Mouse (Mus musculus): ENCODE results near the gene Rnf123.

Gene Rnf123

DNA sequence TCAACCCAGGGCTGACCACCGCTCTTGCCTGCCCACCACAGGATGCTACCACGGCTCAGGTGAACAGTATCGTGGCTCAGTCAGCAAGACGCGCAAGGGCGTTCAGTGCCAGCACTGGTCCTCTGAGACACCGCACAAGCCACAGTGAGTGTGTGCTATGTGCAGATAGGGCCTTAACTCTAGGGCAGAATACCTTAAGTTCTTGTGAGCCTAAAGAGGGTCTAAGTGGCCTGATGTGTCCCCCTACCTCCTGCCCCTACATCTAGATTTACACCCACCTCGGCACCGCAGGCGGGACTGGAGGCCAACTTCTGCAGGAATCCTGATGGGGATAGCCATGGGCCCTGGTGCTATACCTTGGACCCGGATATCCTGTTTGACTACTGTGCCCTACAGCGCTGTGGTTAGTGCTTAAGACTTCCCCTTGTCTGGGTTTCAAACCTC lies at the start of gene Rnf123:
Rnf123 (minus strand) TSS at position 359 of the 444 bp plus-strand sequence.
- no peak for DNase-seq

DNA sequence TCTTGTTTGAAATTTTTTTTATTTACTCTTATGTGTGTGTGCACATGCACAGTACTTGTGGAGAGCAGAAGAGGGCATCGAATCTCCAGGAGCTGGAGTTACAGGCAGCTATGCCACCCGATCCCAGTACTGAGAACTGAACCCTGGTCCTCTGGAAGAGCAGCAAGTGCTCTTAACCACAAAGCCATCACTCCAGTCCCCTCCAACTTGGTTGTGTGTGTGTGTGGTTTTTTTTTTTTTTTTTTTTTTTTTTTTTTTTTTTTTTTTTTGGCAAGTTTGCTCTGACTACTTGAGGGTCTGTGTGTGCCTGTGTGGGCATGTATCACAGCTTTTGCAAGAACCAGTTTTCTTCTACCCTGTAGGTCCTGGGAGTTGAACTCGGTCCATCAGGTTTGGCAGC lies 49.2 kb upstream of the Rnf123 start:
- no peak for DNase-seq

DNA sequence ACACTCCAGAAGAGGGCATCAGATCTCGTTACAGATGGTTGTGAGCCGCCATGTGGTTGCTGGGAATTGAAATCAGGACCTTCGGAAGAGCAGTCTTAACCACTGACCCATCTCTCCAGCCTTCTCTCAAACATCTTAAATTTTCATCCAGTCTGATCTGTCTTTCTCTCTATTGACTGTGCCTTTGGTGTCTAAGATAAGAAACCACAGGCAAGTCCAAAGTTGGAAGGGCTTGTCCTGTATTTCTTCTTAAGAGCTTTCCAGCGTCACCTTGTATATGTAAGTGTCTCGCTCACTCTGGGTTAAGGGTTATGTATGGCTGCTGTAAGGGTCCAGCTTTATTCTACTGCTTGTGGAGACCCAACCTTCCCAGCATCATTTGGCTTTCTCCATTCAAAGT lies 48.4 kb upstream of the Rnf123 start:
- DNase-seq: no peak

DNA sequence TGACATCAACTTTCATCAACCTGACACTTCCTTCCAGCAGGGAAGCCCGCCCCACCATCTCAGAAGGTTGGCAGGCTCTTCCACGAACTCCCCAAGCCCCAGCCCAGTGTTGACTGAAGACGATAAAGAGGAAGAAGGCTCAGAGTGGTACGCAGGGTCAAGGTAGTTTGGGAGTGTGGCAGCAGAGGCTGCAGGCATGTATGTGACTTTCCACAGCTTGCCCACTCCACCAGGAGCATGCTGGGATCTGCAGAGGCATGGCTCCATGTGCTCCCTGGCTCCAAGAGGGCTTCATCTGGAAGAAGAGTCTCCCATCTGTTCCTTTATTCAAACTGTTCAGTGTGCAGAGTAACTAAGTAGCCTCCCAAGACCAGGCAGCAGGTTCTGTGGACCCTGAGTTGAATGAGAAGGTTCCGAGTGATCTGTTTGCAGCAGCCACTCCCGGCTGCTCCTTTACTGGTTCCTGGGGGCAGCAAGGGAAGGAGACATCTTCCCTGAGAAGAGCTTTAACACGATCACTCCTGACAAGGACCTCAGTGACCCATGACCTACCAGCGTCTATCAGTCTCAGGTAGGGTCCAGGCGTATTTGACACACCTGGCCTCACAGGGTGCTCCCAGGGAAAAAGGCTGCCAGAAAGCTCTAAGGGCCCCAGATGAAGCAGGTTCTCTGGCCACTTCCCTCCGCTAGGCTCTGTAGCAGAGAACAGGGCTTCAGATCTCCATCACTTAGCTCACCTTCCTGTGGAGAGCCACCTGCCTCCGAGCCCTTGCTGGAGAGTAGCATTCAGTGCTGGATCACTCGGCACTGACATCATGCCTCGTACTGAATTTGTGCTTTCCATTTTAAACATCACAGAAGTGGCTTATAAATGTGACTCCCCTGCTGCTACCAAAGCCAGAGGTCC lies 46.1 kb upstream of the Rnf123 start:
- DNase-seq: no peak

DNA sequence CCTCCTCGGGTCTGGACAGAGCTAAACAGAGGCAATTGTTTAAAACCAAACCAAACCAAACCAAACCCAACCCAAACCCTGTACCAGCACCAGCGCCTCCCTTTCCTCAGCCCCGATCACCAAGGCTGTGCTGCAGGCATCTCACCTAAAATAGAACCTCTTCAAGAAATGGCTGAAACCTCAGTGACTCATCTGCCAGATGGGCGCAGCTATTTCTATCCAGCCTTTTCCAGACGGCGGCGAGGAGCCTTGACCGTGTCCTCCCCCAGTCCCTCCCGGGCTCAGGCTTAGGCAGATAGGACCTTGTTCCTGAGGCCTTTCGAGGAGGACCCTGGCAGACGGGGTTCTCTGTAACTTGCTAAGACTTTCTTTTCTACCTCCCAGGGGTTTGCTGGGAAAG lies 45.1 kb upstream of the Rnf123 start:
- no peak for DNase-seq

DNA sequence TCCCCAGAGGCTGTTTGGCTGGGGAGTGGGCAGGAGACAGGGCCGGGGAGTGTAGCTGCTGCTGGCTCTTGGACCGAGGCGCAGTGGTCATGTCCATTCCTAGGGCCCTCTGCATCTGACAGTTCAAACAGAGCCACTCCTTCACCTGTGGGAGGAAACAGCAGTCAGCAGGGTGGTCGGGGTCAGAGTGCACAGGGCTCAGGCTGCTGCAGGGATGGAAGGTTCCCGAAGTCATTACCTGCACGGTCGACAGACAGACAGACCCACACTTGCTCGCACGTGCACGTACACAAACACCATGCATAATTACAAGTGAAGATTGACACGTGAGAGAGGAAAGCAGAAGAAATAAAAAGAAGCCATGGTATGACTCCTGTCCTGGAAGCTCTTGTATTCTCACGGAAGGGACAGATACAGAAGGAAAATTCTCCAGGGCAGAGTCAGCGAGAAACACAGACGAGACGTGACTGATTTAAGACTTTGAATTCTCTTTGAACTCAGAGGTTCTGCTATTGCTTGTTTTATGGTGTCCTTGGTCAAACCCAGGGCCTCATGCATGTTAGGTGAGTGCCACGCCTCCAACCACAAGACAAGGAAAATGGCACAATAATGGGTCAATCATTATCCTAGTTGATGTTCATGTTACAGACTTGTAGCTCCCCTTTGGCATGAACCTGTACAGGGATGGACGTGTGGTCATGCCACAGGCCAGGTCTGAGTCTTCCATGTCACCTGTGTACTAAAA lies 43.5 kb upstream of the Rnf123 start:
- DNase-seq: no peak

DNA sequence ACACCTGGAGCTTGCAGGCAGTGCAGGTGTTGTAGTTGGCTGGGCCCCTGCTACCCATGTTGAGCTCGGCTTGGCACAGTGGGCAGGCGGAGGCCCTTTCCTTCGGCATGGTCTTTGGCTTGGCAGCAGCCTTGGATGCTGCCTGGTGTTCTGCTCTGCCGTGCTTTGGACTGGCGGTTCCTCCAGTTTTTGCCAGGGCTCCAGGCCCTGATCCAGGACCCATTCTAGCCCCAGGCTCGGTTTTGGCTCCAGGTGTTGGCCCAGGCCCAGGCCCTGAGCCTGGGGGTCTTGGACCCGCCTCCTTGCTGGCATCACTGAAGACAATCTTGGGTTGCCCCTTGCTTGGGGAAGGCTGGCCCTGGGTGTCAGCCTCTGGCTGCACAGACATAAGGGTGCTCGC lies 42.6 kb upstream of the Rnf123 start:
- DNase-seq: no peak

DNA sequence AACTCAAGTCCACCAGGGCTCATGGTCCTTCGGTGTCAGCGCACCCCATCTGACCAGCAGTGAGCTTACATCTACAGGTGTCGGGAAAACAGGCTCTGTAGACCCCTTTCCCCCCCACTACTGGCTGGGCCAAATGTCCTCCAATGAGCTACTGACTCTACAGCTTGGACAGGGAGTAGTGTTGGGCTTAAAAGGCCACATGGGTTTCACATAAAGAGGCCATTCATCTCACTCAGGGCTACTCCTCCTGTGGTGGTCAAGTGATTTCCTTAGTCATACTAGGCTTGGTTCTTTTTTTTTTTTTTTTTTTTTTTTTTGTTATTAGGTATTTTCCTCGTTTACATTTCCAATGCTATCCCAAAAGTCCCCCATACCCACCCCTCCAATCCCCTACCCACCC lies 40.8 kb upstream of the Rnf123 start:
- no peak for DNase-seq

DNA sequence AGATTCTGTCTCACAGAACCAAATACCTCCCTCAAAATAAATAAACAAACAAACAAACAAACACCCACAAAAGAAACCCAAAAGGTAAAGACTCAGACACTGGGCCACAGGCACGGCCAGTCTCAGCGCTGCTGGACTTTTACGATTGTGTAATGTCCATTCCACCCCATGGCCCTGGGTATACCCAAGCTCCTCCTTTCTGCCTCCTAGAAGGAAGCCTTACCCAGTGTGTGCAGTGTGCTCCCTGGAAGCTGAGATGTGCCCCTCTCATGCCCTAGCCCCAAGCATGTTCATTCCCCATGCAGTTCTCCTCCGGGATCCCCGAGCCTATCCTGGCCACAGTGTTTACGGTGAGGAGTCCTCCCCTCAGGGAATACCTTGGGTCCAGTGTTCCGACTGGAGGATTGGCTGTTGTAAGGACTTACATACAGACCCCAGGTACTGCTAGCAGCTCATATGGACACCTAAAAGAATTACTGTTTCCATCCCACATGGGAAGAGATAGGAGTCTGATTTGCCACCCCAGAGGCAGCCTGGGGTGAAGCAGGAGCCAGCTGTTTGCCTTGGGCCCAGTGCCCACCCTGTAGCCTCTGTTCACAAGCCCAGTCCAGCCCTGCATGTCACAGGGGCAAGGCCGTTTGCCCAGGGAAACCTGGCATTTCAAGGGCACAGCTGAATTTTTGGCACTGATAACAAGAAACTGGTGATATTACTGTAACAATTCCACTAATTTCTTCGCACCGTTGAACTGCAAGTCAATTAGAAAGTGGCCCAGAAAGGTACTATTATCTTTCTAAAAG lies 38.2 kb upstream of the Rnf123 start:
- DNase-seq: no peak

DNA sequence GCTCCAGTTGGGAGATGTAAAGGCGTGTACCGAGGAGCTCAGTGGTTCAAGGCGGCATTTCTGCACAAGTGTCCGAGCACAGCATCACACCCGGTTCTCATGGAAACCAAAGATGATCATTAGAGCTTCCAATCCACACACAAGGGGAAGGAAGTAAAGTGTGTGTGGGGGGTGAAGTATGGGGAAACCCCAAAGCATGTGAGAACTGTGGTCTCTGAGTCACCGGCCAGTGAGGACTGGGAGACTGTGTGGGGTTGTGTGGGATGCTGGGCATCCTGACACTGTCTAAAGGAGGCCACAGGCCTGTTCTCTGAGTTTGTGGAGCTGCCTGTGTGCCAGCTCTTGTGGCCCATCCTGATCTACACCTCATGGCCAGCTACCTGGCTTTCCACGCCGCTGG lies 37.5 kb upstream of the Rnf123 start:
- DNase-seq: no peak

DNA sequence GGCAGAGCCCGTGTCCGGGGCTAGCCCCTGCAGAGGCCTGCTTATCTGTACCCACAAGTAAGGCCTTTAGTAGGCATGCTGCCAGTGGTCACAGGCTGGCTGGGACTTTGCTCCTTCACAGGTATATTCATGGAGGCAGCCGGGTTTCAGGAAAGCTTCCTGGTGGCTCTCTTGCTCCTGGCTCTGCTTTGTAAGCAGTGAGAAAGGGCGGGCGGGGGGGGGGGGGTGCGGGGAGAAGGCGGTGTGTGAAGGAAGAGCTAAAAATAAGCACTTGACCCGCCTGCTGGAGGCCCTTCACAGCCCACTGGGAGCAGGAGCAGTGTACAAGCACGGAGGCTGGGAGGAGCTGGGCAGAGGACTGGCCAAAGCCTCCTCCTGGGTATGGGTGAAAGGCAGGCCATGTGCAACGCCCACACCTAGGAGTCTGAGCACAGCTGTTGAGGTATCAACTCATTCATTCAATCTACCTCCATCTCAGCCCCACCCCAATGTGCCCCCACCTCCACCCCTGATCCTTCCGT lies 36.8 kb upstream of the Rnf123 start:
- peak; percentile 73 for DNase-seq

DNA sequence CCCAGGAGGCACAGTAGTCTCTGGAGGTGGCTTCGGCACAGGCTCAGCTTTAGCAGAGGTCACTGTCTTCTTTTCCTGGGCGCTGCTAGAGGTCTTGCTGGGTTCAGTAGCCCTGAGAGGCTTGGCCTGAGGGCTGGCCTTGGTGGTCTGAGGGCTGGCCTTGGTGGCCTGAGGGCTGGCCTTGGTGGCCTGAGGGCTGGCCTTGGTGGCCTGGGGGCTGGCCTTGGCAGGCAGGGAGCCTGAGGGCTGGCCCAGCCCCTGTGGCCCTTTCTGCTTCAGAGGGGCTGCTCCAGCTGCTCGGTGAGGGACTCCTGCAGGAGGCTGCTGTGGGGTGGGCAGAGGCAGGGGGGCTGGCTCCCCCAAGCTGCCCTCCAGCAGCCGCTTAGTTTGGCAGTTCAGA lies 34.0 kb upstream of the Rnf123 start:
- DNase-seq: no peak

DNA sequence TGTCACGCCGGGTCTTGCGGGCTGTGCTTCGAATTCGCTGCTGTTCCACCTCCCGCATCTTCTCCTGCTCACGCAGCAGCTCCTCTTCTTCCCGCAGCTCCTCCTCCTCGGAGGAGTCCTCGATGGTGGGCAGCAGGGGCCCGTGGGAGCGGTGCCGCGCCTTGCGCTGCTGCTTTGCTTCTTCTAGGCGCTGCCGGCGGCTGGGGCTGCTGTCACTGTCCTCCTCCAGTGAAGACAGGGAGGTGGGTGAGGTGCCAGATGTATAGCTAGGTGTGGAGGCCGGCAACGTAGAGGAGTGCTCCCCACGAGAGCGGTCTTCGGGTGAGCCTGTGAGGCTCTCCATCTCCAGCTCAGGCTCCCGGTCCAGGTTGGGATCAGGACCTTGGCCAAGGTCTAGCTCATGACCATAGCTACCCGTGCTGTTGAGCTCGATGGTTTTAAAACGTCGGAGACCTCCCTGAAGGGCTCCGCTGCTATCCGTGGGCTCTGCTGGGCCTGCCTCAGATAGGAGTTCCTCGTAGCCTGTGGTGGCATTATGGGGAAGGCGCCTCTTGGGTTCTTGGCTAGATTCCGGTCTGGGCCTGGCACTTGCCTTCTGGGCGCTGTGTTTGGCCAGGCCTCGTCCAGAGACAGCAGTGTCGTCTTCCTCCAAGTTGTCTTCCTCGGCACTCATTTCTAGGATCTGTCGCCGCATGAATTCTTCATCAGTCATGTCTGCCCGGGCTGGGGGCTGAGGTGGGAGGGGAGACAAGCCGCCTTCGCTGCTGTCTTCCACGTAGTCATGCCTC lies 32.3 kb upstream of the Rnf123 start:
- no peak for DNase-seq

DNA sequence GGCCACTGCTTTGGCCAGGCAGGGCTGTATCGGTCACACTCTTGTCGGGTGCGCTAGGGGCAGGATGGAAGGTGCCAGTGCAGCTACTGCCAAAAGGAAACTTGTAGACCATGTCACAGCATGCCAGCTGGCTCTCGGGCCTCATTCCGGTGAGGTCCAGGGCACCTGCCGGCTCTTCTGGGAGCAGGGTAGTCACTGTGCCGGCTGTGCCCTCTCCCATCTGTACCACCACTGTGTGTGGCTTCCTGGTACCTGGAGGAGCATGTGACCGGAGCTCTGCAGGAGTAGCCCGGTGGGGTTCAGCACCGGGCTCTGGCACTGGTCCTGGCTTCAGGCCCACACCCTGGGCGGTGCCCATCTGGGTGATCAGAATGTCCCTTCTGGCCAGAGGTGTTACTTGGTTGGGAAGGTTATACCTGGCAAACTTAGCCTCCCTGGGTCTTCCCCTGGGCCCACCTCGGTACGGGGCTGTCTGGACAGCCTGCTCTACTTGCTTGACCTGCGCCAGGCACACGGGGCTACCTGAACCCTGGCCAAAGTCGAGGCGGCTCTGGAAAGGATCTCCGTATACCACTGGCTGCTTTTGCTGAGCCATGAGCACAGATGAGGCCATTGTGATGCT lies 29.7 kb upstream of the Rnf123 start:
- peak; percentile 32 for DNase-seq

DNA sequence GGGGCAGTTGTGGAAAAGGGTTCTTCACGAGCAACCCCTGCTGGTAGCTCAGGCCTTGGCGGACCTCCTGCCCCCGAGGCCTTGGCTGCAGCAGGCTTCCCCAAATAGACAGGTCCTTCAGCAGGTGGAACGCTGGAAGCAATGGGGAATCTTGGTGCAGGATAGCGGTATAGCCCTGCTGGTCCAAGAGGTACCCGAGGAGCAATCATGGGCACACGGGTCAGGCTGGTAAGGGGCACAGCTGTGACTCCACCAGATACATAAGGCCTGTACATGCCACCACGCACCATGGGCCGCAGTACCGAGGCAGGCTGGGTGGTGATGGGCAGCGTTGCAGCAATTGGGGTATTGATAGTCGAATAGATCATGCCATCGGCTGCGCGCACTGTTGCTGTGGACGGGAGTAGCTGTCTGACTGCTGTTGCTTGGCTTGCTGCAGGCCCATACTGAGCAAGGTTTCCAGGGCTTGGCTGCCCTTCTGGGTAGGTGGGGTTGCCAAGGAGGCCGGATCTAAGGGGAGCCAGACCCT lies 28.5 kb upstream of the Rnf123 start:
- DNase-seq: no peak

DNA sequence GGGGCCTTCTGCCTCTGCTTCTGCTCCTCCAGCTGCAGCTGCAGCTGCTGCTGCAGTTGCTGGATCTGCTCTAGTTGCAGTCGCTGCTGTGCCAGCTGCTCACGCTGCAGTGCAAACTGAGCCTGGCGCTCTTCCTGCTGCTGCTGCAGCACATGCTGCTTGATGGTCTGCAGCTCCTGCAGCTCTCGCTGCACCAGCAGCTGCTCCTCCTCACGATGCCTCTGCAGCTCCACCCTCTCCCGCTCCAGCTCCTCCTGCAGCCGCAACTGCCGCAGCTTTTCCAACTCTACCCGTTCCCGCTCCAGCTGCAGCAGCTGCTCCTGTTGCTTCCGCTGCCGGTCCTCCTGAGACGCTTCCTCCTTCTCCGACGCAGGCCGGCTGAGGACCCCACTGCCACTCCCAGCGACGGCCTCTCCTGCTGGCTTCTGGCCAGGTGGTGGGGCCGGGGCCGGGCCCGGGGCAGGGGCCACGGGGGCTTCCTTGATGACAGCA lies 28.0 kb upstream of the Rnf123 start:
- DNase-seq: no peak

DNA sequence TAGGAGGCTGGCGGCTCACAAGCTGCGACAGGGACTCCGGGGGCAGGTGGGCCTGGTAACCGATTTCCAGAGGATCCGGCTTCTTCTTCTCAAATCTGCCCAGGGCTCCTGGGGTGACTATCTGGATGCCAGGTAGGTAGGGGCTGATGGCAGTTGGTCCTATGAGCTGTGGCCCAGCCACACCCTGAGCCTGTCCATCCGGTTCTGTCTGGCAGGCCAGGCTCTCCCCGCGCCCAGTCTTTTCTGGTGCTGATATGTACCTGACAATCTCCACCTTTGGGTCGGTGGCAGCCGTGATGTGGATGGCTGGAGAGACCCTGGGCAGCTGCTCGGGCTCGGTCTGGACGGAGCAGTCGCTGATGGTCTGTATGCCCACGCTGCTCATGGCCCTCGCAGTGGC lies 27.0 kb upstream of the Rnf123 start:
- no peak for DNase-seq

DNA sequence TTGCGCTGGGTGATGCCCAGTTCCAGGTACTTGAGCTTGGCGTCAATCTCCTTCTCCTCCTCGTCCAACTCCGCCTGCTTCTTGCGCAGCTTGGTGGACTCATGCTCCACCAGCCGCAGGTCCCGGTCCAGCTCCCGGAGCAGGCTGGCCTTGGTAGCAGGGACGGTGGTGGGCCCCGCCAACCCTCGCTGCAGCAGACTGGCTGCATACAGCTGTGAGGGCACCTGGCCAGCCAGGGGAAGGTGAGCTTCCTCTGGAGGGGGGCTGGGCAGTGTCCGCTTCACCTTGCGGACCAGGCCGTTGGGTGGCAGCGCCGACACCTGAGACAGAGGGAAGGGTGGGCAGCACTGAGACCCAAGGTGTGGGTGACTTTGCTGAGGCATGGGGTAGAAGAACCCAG lies 24.7 kb upstream of the Rnf123 start:
- no peak for DNase-seq

DNA sequence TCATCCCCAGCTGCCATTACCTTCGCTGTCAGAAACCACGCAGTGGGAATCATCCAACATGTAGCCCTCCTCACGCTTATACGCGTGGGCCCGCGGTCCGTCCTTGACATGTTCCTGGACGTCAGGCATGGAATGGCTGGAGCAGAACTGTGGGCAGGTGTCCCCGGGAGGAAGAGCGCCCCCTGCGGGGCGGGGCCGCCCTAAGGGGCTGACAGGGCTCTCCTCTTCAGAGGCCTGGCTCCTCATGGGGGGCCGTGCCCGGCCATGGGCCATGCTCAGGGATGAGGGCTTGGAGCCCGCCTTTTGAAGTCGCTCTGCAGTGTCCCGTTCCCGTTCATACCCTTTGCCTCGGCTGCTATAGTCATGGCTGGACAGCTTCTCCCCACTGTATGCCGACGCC lies 22.9 kb upstream of the Rnf123 start:
- DNase-seq: no peak

DNA sequence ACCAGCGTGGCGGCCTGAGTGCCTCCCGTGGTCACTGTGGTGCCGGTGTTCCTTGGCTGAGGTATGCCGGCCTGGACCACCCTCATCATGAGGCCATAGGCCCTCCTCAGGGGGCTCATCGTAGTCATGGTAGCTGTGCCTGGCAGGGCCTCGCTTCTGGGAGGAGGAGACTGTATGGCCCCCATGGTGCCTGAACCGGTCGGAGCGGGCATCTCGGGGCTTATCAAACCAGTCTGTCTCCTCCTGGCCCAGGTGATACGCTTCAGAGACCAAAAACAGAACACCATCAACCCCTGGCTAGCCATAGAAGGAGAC lies 22.4 kb upstream of the Rnf123 start:
- DNase-seq: no peak

DNA sequence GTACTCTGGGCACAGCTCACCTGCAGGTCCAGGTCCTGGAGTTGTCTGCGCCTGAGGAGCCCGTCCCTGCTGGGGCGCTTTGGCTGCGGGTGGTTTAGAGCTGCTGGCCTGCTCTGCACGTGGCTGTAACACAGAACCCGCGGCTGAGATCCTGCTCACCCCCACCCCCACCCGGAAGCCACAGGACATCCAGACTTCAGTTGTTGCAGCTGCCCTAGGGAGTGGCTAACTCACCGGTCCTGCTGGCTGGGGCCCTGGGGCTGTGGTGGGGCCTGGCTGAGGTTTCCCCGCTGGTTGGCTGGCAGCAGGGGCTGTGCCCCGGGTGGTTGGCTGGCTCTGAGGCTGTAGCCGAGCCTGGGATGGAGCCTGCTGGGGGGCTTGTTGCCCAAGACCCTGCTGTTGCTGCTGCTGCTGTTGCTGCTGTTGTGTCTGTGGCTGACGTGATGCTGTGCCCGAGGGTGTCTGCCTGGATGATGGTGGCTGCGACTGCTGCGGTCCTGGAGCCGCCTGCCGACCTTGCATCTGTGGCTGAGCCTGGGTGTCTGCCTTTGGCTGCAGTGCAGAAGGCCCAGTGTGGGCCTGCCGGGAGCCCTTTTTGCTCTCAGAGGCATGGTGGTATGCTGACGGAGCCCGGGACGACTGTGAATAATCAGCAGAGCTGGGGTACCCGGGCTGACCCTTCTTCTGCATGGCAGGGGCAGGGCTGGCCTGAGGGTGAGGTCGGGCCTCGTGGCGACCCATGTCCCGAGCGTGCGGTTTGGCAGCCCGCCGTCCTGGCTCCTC lies 21.8 kb upstream of the Rnf123 start:
- no peak for DNase-seq

All from kidney, adult 18-20 months (tissue).